Mouse (Mus musculus): ENCODE results near the gene Ube2ql1. TPM values are rescaled to one million over a fixed set of nuclear protein-coding genes. Genes with fewer than 3 reads are reported as not detected.

Gene Ube2ql1
- 1 to 10 TPM; 3.2 to 4.8 TPM for total RNA-seq (2021)

DNA sequence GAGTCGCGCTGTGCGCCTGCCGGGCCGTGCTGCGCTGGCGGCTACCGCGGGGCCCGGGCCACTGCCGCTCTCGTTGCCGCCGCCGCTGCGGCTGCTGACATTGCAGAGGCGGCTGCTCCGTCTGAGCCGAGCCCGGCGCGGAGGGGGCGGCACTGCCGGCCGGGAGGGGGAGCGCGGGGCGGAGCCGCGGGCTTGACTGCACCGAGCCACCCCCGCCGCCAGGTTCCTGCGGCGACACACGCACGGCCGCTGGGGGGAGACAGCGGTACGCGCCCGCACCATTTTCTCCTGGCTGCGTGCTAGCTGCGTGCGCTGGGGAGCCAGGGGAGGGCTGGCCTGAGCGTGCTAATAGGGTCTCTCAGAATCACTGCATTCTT is at the start of gene Ube2ql1:
Gene Ube2ql1 (minus strand): TSS at position 131 of the 377 bp plus-strand sequence.
- peak; percentile 63 for DNase-seq (ENCODE audit: low spot score)
- intact Hi-C loops (cut with DNase I) = loop anchor here (1.0 to 2.0 kb wide), 2 partner anchors 71 to 252 kb away; no protein-coding TSS in a partner anchor

DNA sequence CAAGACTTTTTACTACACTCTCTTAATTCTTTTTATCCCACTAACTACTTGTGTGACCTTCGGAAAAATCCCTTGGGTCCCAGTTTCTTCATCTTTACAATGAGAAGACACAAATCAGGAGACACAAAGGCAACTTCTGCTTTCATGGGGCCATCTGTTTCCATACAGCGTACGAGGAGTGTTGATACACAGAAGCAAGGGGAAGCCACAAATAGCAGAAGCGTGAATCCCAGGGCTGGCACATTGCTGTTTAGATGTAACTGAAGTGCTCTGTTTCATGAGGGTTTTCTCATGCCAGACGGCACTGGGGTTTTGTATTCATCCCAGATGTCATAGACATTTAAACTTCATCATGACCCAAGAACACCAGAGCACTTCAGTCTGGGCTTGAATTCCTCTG is 49.0 kb upstream of the Ube2ql1 start:
- no peak for DNase-seq (ENCODE audit: low spot score)
- intact Hi-C loops (cut with DNase I) = no loop called here

DNA sequence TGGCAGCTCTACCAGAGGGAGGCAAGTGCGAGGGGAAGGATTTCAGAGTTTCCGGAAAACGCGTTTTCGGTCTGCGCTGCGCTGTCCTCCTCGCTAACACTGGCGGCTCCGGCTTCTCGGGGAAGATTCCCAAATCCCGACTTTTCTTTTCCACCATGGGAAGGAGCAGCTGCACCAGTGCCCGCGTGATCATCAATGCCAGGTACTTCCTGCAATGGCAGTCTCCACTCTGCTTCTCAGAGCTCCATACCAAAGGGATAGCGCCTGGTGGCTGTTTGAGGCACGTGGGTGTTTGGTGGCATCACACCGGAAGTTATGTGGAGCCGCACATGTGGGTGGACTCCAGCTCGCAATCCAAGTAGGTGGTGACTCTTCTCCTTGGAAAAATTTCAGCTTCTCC is 38.5 kb upstream of the Ube2ql1 start:
- intact Hi-C loops (cut with DNase I) = no loop called here
- DNase-seq (ENCODE audit: low spot score) = no peak

DNA sequence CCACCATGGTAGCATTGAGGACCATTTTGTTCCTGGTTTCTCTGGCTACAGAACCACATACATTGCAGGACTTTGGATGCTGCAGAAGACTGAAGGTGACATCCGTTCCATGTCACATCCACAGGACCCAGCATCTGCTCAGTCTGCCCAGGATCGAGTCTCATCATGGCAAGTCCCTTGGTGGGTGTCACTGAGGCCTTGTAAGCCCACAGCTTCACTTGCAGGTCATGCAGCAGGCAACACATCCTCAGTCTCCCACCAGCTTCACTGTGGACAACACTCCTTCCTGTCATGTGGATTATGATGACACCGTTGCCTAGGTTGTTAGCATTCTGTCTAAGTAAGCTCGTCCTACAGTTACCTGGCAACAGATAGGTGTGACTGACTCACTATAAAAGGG is 32.7 kb upstream of the Ube2ql1 start:
- intact Hi-C loops (cut with DNase I) = no loop called here

GRCm38 (mm10) chr13:69770538-69771456 is 31.1 kb upstream of the Ube2ql1 start:
- intact Hi-C loops (cut with DNase I) = no loop called here
- DNase-seq (ENCODE audit: low spot score) = no peak

More for the DNA sequence above, 32.7 kb upstream of the Ube2ql1 start:
- no peak for DNase-seq (ENCODE audit: low spot score)

DNA sequence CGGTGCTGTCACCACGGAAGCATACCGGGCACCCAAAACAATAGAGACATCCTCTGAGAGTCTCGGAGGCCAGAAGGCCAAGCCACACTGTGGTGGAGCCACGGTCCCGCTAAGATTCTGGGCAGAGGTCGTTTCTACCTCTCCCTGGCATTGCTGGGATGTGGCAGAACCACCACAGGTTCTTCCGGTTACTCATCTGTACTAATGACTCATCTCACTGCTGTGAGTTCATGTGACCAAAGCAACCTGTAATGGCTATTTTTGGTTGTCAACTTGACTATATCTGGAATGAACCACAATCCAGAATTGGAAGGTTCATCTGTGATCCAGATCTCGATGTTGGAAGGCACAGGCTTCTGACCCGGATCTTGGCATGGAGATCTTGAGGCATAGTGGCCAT is 28.5 kb upstream of the Ube2ql1 start:
- DNase-seq (ENCODE audit: low spot score) = no peak
- intact Hi-C loops (cut with DNase I) = no loop called here

GRCm38 (mm10) chr13:69764646-69765045 is 25.0 kb upstream of the Ube2ql1 start:
- DNase-seq (ENCODE audit: low spot score) = no peak
- intact Hi-C loops (cut with DNase I) = no loop called here

DNA sequence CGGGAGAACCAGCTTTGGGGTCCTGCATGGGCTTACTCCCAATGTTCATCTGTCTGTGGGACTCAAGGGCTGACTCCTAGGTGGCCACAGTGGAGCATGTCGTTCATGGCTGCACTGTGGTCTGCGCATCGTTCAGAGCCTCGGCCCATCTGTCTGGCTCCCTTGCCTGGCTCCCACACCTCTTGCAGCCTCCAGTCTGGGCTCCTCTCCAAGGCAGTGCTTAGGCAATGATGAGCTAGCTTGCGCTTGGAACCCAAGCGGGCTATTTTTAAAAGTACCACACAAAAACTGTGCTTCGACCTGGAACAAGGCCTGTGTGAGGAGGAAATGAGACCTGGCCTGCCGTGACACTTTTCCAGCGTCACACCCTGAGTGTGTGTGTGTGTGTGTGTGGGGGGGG is 21.7 kb upstream of the Ube2ql1 start:
- intact Hi-C loops (cut with DNase I) = no loop called here

DNA sequence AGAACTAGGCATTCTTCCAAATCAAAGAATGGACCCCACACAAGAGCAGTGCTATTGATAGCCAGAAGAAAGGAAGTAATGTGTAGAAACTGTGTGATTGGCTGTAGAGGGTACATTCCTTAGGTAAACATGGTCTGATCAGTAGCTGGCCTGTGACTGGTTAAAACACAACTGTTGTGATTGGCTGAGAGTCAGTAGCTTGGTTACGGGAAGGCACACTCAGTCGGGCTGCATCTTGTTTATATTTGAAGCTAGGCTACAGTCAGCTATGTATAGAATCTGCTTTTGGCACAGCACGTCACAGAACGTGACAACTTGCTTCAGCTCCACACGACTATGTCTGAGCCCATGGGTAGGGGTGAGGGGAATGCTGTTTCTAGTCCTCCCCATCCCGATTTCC is 19.3 kb upstream of the Ube2ql1 start:
- intact Hi-C loops (cut with DNase I) = no loop called here

More for the DNA sequence above, 21.7 kb upstream of the Ube2ql1 start:
- DNase-seq (ENCODE audit: low spot score) = peak; percentile 20

GRCm38 (mm10) chr13:69752875-69753274 is 13.2 kb upstream of the Ube2ql1 start:
- intact Hi-C loops (cut with DNase I) = no loop called here
- DNase-seq (ENCODE audit: low spot score) = no peak

More for the DNA sequence above, 19.3 kb upstream of the Ube2ql1 start:
- DNase-seq (ENCODE audit: low spot score) = no peak

DNA sequence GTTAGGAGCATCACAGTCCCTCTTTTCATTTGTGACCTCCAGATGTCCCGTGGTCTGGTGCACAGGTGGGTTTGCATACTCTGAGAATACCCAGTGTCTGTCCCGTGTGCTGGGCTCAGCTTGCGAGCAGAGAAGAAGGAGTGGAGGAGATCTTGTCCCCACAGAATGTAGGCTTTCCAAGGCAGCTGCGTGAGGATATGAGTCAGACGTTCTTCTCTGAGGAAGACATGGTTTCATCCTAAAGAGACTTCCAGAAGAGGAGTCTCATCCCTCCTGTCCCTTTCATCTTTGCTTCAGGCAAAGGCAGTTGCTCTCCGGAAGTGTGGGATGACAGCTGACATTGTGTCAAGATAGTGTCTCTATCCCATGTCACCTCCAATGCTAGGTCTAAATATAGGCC is 11.8 kb upstream of the Ube2ql1 start:
- intact Hi-C loops (cut with DNase I) = no loop called here
- no peak for DNase-seq (ENCODE audit: low spot score)

- DNase-seq (ENCODE audit: low spot score) = no peak
- intact Hi-C loops (cut with DNase I) = no loop called here
These were observed 9.1 kb upstream of the Ube2ql1 start for GRCm38 (mm10) chr13:69748756-69749155.

DNA sequence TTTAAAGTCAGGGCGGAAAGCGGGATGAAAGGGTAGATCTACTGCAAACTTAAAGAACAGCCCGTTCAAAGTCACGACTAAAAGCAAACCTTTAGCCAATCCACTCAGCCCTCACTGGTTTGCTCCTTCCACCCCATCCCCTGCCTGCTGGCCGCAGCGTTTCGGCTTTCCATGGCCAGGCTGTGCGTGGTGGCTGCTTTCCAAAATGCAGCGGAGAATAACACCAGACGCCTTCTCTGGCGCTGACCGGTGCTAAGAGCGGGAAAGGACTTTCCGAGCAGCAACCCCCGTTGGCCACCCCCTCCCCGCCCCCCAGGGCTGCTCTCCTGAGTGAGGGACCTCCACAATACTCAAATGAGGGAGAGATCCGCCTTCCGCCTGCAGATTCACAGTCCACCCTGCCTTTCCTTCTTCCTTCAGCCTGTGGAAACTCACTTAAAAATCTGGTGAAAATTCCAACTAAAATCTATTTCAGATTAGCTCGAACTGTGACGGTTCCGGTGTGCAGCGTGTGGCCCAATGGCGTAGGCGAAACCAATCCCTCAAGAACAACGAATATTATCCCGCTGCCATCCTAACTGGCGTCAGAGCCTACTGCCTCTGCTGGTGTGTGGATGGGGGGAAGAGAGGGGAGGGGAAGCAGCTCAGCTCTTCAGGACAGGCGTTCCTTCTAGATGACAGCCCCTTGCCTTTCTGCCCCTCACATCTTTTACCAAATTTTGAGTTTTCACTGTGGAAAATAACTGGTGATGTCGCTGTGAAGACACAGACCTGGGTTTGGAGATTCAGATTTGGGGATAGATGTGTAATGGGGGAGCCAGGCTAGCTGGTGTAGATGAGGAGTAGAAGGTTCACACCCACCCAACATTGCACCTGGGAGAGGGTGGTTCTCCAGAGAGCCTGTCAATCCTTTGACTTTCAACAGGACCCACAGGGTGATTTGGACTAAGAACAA is 919 bp upstream of the Ube2ql1 start:
- no peak for DNase-seq (ENCODE audit: low spot score)
- intact Hi-C loops (cut with DNase I) = loop anchor here (1.0 to 2.0 kb wide), 2 partner anchors 70 to 251 kb away; no protein-coding TSS in a partner anchor

- intact Hi-C loops (cut with DNase I) = no loop called here
- no peak for DNase-seq (ENCODE audit: low spot score)
These were observed 464 bp downstream of the Ube2ql1 start for GRCm38 (mm10) chr13:69739091-69739758.

DNA sequence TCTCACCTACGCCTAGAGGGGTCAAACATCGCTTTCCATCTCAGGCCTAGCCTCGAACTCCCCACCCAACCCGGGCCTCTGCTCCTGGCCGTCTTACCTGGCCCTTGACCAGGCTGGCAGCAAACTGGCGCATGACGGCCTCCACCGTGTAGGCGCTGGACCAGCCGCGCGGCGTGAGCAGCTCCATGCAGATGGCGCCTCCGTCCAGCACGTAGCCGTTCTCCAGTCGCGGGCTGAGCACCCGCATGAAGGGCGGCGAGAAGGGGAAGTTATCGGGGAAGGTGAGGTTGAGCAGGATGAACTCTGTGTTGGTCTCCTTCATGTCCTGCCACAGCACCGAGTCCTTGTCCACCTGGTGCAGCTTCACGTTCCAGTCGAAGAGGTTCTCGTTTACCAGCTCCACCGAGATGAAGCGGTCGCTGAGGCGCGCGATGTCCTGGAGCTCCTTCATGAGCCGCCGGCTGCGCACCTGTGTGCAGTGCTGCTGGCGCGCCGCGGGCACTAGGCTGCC is 1.2 kb downstream of the Ube2ql1 start:
- intact Hi-C loops (cut with DNase I) = no loop called here
- no peak for DNase-seq (ENCODE audit: low spot score)

GRCm38 (mm10) chr13:69737444-69738185 is 2.1 kb downstream of the Ube2ql1 start:
- DNase-seq (ENCODE audit: low spot score) = no peak
- intact Hi-C loops (cut with DNase I) = no loop called here

DNA sequence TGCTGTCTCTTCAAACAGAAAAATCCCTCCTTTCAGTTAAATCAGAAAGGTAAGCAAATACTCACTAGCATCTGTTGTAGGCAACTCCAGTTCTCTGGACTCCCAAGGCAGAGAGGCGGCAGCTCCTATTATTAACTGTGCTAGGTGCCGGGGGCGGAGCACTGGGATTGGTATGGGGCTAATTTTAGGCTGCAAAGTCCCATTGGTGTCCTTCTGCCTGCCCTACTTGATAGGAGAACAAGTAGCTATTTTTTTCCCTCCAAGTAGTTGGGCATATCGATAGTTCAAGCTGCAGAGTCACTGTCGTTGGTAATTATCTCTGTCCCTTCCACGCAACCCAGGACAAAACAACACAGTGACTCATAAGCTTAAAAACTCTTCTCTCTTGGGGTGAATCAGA is 7.1 kb downstream of the Ube2ql1 start:
- intact Hi-C loops (cut with DNase I) = loop anchor here (5.0 kb wide), 1 partner anchor 35 kb away; no protein-coding TSS in a partner anchor
- no peak for DNase-seq (ENCODE audit: low spot score)

DNA sequence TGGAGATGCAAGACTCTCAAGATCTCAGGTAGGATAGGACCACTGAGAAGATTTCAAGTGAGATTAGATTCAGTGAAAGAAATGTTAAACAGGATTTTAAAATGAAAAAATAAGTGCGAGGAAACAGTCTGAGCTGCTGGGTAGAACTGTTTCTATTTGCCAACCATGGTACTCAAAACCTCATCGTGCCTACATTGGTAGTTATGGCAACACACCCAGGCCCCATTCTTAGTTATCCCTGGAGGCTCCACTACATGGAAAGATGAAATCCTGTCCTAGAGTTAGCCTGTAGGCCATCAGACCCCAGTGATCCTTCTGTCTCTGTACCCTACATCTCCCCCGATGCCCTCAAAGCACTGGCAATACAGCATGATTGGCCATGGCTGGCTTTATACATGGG is 14.3 kb downstream of the Ube2ql1 start:
- intact Hi-C loops (cut with DNase I) = no loop called here
- no peak for DNase-seq (ENCODE audit: low spot score)

DNA sequence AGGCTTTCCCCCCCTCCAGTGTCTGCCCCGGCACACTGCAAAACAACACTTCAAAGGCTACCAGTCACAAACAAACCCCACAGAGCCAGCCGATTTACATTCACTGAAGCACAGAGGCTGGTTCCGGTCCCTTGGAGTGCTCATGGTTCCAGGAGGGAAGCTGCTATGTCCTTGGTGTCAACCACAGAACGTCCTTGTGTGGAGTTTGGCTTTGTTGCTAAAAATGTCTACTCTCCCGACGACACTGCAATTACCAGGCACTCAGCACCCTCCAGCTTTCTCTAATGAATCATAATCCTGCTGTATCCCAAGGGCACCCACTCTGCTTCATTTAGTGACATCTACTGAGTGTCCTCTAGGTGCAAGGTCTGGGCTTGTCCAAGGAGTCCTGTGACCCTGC is 18.5 kb downstream of the Ube2ql1 start:
- DNase-seq (ENCODE audit: low spot score) = no peak
- intact Hi-C loops (cut with DNase I) = no loop called here
